Mouse (Mus musculus): ENCODE results near the gene Gm37240.
"Not testable (repeated sequence)": the region's sequence is repeated elsewhere in the genome, so short reads cannot be mapped to it uniquely, and the experiment has no call there.

Gm37240 gene

DNA sequence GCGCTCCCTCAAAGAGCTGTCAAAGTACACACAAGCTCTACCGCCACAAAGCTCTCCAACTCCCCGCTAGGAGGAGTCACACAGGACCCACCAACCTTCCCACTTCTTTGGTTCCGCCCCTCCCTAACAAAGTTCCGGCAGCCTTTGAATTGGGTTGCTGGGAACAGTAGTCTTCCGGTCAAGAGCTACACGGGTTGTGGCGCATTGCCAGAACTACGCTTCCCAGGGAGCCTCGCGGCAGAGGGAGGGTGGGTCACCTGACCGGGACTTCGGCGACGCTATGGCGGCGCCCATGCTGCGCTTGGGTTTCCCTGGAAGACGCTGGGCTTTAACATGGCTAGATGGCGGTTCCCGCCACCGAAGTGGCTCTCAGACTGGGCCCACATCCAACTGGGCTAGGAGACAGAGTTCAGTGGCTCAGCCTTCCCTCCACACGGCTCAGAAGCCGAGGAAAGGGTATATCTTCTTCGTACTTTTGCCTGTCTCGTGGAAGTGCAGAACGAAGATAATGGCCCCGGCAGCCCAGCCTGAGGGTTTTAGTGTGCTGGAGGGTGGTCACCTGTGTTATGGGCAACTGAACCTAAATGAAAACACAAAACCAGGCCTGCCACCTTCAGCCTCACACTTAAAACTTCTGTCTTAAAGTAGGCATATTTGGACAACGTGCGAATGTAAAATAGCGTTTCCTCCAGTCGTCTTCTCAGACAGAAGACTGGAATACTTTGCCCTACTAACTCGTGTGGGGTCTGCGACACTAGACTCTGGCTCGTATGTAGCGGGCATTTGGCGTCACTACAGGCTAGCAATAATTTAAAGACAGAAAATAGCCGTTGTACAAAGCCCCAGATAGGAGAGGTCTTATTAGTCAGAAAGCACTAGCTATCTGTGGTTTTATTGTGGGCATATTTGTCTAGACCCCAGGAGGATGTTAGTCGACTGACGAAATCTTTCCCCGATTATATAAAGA is 313.2 kb downstream of the Gm37240 start, which contains the start of gene Gatb:
Gene Gatb (plus strand): TSS at position 256 of the 967 bp plus-strand sequence.
- peak; percentile 93 for DNase-seq (ENCODE audit: extremely low spot score)

- no peak for DNase-seq (ENCODE audit: extremely low spot score)
Measured at GRCm38 (mm10) chr3:85573216-85573863, 314.0 kb downstream of the Gm37240 start.

DNA sequence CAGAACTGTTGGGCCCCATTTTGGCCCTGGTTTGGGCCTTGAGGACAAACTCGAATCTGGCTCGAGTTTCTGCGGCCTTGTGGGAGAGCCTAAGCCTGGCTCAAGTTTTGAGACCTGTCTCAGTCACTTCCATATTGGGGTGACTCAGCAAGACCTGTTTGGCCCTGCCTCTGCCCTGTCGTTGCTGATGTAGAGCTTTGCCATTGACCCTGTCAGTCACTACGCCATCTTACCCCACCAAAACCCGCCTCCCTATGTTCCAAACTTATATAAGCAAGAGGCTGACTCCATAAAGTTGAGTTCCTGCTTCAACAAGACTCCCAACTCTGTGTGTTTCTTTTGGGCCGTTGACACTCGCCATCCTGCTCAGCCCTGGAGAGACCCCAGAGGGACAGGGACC is 314.8 kb downstream of the Gm37240 start:
- DNase-seq (ENCODE audit: extremely low spot score): not testable (repeated sequence)

DNA sequence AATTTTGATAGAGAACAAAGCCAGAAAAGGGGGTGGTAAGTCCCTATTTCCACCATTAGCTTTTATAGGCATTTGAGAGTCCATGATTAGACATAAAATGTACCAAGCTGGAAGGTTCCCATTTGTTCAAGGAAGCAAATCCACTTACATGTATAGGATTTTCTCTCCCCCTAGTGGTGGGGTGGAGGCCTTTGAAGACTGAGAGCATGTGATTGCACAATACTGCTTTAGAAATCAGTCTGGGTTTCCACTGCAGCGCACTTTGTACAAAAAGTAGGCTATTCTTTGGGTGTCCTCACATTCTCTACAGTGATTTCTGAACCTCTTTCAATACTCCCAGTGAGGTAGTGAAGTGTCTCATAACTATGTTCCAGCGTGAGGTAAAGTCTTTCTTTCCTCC is 316.0 kb downstream of the Gm37240 start:
- DNase-seq (ENCODE audit: extremely low spot score): peak; percentile 54

DNA sequence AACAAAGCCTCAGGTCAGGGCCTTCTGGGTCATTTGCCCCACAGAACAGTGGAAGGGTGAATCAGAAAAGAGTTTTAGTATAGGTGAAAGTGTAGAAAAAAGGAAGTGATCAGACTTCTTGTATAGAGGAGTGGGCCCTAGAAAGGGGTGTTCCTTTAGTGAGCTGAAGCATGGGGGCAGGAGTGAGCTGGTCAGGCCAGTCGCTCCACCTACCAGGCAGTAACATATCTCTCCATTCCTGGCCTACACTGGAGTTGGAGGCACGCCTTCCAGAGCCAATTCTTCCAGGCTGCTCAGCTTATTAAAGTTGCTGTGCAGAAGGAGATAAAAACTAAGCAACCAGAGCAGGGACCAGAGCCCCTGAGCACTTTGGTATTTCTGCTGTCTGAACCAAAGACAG is 322.7 kb downstream of the Gm37240 start:
- no peak for DNase-seq (ENCODE audit: extremely low spot score)

DNA sequence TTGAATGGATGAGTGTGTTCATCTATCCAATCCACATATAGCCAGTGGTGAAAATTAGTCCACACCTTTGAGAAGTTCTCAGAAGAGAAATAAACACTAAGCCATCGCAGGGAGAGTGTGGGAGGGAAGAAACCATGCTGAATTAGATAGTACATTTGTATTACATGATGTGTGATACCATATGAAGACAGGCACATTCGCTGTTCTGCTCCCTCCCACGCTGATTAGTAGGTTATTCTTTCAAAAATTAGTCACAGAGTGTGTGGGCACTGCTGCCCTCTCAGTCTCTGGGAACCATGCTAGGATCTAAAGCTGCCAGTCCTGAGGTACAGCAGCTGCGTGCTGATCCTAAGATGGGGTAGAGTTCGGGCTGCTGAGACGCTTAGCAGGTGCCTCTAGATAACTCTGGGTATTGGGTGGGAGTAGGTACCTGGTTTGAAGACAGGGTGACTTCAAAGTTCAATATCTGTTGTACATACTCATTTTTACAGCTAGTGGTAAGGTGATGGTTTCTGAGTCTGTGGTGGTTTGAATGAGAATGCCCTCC is 333.5 kb downstream of the Gm37240 start:
- no peak for DNase-seq (ENCODE audit: extremely low spot score)

GRCm38 (mm10) chr3:85551352-85551751 is 336.0 kb downstream of the Gm37240 start:
- DNase-seq (ENCODE audit: extremely low spot score): no peak

DNA sequence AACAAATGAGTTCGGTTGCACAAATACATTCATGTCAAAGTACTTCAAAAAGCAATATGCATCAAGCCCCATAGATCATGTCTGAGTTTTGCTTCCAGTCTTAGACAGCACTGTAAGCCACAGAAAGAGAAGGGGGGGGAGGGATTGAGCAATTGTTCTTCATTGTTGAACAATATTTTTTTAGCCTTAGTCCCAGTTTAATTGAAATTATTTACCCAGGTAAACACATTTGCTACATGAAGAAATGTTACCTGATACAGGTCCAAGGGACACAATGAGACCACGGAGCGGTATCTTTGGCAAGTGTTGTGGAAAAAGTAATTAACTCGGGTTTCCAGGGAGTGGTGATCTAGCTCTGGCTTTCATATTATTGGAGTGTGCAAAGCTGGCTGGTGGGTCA is 337.0 kb downstream of the Gm37240 start:
- DNase-seq (ENCODE audit: extremely low spot score): no peak

GRCm38 (mm10) chr3:85543652-85544051 is 343.7 kb downstream of the Gm37240 start:
- DNase-seq (ENCODE audit: extremely low spot score): peak; percentile 10

GRCm38 (mm10) chr3:85542765-85543164 is 344.6 kb downstream of the Gm37240 start:
- DNase-seq (ENCODE audit: extremely low spot score): no peak

- no peak for DNase-seq (ENCODE audit: extremely low spot score)
Measured at GRCm38 (mm10) chr3:85535621-85536520, 351.4 kb downstream of the Gm37240 start.

- no peak for DNase-seq (ENCODE audit: extremely low spot score)
Measured at GRCm38 (mm10) chr3:85535042-85535441, 352.3 kb downstream of the Gm37240 start.

GRCm38 (mm10) chr3:85532376-85532775 is 354.9 kb downstream of the Gm37240 start:
- DNase-seq (ENCODE audit: extremely low spot score): no peak

DNA sequence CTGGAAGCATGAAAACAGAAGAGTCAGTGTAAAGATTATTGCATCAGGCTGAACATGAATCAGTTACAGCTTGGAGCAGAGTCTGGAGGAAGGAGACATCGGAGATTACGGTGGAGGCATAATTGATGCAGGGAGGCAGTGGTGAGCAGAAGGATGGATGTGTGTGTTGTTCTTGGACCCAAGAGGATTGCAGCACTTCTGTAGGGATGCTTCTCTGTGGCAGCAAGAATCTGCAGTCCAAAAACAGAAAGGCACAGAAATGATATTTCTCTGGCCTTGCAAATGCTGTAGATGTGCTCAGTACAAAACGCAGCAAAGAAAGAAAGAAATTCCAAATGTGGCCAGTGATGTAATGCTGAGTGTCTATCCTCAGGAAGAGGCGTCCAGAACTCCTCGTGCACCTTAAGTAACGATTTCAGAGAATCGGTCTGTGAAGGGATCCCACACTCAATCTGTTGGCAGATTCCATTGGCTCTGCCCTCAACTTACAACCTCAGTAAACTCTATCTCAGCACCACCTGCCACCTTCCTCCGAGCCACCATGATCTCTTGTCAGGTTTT is 356.6 kb downstream of the Gm37240 start:
- no peak for DNase-seq (ENCODE audit: extremely low spot score)

DNA sequence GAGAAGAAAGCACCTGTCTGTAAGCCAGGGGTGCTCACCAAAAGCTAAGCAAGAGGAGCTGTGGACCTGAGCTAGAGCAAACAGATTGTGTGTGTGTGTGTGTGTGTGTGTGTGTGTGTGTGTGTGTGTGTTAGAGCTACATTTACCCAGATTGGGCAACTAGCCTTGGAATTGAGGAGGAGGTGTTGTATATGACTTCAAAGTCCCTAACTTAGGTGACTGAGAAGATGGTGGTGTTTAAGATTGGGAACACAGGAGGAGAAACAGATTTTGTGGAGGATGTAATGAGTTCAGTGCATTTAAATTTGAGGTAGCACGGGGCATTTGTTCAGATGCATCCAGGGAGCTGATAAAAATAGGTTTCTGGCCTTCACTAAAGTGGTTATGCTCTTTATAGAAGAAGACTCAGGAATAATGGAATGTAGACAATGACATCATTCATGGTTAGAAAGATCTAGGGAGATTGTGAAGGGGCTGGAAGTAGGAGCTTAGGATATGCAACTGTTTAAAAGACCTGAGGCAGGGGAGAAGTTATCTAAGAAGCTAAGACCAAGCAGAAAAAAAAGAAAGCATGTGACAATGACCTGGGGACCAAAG is 365.9 kb downstream of the Gm37240 start:
- DNase-seq (ENCODE audit: extremely low spot score): no peak

- no peak for DNase-seq (ENCODE audit: extremely low spot score)
Measured at GRCm38 (mm10) chr3:85518668-85519067, 368.6 kb downstream of the Gm37240 start.

- no peak for DNase-seq (ENCODE audit: extremely low spot score)
Measured at GRCm38 (mm10) chr3:85518072-85518471, 369.2 kb downstream of the Gm37240 start.

DNA sequence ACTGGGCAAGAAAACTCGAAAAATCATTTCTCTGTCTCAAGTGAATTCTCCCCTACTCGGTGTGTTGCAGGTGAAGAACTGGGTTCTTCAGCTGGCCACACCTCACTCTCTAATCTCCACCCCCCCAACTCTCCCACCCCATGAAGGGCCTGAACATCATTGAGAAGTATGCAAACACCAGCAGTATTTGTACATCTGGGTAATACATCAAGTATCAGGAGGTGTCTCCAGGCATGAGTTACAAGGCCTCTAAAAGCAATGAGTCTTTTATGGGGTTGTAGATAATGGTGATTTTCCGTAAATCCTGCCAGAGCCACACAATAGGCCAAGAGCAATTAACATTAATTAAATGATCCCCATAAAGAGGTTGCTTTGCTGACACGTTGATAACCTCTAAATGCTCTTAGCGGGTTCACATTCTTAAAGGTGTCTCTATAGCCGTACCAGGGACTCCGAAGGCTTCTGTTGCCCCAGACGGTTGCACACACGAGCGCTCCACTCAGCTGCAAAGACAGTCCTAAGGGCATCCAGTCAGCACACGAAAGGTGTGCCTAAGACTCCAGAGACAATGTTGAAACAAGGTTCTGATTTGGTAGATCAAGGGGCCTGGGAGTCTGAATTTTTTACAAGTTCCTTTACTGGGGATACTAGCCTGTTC is 370.4 kb downstream of the Gm37240 start:
- DNase-seq (ENCODE audit: extremely low spot score): no peak

DNA sequence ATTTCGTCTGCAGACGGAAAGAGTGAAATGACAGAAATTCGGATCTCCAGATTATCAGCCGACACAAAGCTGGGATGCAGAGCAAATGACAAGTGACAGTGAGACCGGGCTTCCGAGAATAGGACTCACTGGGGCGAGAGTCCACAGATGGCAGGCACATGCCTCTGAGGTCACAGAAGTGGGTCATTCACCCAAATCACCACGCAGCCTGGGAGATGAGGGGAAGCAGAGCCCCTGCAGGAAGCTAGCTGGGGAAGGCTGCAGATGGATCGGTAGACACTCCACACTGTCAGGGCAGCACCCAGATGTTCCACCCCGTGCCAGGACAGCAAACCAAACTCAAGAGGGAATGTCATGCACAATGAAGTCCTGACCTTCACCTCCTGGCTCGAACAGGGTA is 372.6 kb downstream of the Gm37240 start:
- no peak for DNase-seq (ENCODE audit: extremely low spot score)

DNA sequence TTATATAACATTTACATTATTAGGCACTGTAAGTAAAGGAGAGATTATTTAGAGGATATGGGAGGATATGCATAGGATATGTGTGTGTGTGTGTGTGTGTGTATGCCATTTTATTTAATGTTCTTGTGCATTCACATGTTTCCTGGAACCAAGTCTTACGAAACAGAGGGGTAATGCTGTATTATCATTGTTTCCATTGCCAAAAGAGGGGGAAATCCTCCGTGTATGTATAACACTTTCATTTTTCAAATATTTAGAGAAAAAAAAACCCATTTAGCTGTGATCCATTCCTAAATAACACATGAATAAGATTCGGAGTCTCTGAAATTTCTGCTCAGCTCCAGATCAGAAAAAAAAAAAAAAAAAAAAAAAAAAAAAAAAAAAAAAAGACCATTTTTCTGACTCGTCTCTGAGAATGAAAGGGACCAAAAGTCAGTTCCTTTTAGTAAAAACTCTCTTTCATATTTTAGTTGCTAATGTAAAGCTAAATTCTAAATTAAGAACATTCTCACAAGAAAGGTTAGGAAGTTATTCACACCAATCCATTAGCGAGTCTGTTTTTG is 378.5 kb downstream of the Gm37240 start:
- DNase-seq (ENCODE audit: extremely low spot score): no peak
